Mouse (Mus musculus) urinary bladder, postnatal 14 days (tissue): ENCODE measurements around the gene Syt13.

Source experiments
- DNase-seq: peaks from one replicate; pipeline ENCODE4 v3.0.0; 2021; ENCODE audit warnings: low spot score

Gene Syt13

GRCm38 (mm10) chr2:92914933-92915553 lies at the start of gene Syt13:
TSS of gene Syt13 (plus strand) at chr2:92915098.
- peak; percentile 64 for DNase-seq

GRCm38 (mm10) chr2:92866616-92867015 lies 48.3 kb upstream of the Syt13 start:
- DNase-seq = no peak

- DNase-seq = no peak
Measured at GRCm38 (mm10) chr2:92870139-92870836, 44.6 kb upstream of the Syt13 start.

- no peak for DNase-seq
Measured at GRCm38 (mm10) chr2:92871093-92871686, 43.7 kb upstream of the Syt13 start.

- DNase-seq = no peak
Measured at GRCm38 (mm10) chr2:92872652-92873051, 42.2 kb upstream of the Syt13 start.

GRCm38 (mm10) chr2:92874592-92874991 lies 40.3 kb upstream of the Syt13 start:
- DNase-seq = no peak

- DNase-seq = no peak
Measured at GRCm38 (mm10) chr2:92877488-92877887, 37.4 kb upstream of the Syt13 start.

- peak; percentile 63 for DNase-seq
Measured at GRCm38 (mm10) chr2:92883039-92883911, 31.6 kb upstream of the Syt13 start.

GRCm38 (mm10) chr2:92883912-92884243 lies 31.0 kb upstream of the Syt13 start:
- DNase-seq = peak; percentile 33

- peak; percentile 83 for DNase-seq
Measured at GRCm38 (mm10) chr2:92884976-92885375, 29.9 kb upstream of the Syt13 start.

- no peak for DNase-seq
Measured at GRCm38 (mm10) chr2:92886862-92887261, 28.0 kb upstream of the Syt13 start.

GRCm38 (mm10) chr2:92892524-92892923 lies 22.4 kb upstream of the Syt13 start:
- no peak for DNase-seq

GRCm38 (mm10) chr2:92903650-92904049 lies 11.2 kb upstream of the Syt13 start:
- no peak for DNase-seq

GRCm38 (mm10) chr2:92904307-92904859 lies 10.5 kb upstream of the Syt13 start:
- peak; percentile 38 for DNase-seq

GRCm38 (mm10) chr2:92910371-92910770 lies 4.5 kb upstream of the Syt13 start:
- peak; percentile 32 for DNase-seq

GRCm38 (mm10) chr2:92912312-92912711 lies 2.6 kb upstream of the Syt13 start:
- DNase-seq = no peak

GRCm38 (mm10) chr2:92913295-92913694 lies 1.6 kb upstream of the Syt13 start:
- DNase-seq = no peak

GRCm38 (mm10) chr2:92915659-92916631 lies 1.0 kb downstream of the Syt13 start:
- DNase-seq = no peak

- DNase-seq = peak; percentile 11
Measured at GRCm38 (mm10) chr2:92917405-92918142, 2.7 kb downstream of the Syt13 start.

GRCm38 (mm10) chr2:92920709-92921108 lies 5.8 kb downstream of the Syt13 start:
- DNase-seq = no peak
